Mouse (Mus musculus) CD4-positive, CD25-positive, alpha-beta regulatory T cell, adult 4 months (primary cell): ENCODE data around the gene Crbn. TPM values are rescaled to one million over a fixed set of nuclear protein-coding genes. Genes with fewer than 3 reads are reported as not detected.

ENCODE experiments used
- ATAC-seq: one replicate; pipeline ENCODE4 v1.8.0; 2017
- polyA plus RNA-seq, 2 experiments: library from polyadenylated mRNA; unstranded; fragments of 100-300 nt; shearing (Covaris generic); gene quantifications; one replicate each; pipeline ENCODE4 v1.2.1; 2017

Gene Crbn
- 100 to 1,000 TPM; 192 to 219 TPM for polyA plus RNA-seq

- peak; percentile 96 for ATAC-seq
Observed at GRCm38 (mm10) chr6:106799333-106800226, at the start of gene Crbn. Crbn (minus strand) TSS chr6:106800077.

GRCm38 (mm10) chr6:106840181-106840580, 40.3 kb upstream of the Crbn start:
- ATAC-seq, result no peak

- no peak for ATAC-seq
Observed at GRCm38 (mm10) chr6:106838053-106838452, 38.2 kb upstream of the Crbn start.

GRCm38 (mm10) chr6:106835316-106835715, 35.4 kb upstream of the Crbn start:
- no peak for ATAC-seq

- no peak for ATAC-seq
Observed at GRCm38 (mm10) chr6:106822329-106822728, 22.5 kb upstream of the Crbn start.

GRCm38 (mm10) chr6:106820566-106820965, 20.7 kb upstream of the Crbn start:
- ATAC-seq, result no peak

- ATAC-seq, result no peak
Observed at GRCm38 (mm10) chr6:106819906-106820305, 20.0 kb upstream of the Crbn start.

GRCm38 (mm10) chr6:106819246-106819645, 19.4 kb upstream of the Crbn start:
- ATAC-seq, result no peak

- no peak for ATAC-seq
Observed at GRCm38 (mm10) chr6:106810686-106811085, 10.8 kb upstream of the Crbn start.

GRCm38 (mm10) chr6:106809161-106809560, 9.3 kb upstream of the Crbn start:
- ATAC-seq, result no peak

- no peak for ATAC-seq
Observed at GRCm38 (mm10) chr6:106804904-106805303, 5.0 kb upstream of the Crbn start.

GRCm38 (mm10) chr6:106800227-106800557, 315 bp upstream of the Crbn start:
- peak; percentile 2 for ATAC-seq

GRCm38 (mm10) chr6:106794094-106794814, 5.6 kb downstream of the Crbn start:
- ATAC-seq, result peak; percentile 53

GRCm38 (mm10) chr6:106793621-106794020, 6.3 kb downstream of the Crbn start:
- ATAC-seq, result peak; percentile 7

- peak; percentile 62 for ATAC-seq
Observed at GRCm38 (mm10) chr6:106793088-106793487, 6.8 kb downstream of the Crbn start.

GRCm38 (mm10) chr6:106792486-106792885, 7.4 kb downstream of the Crbn start:
- no peak for ATAC-seq

- ATAC-seq, result peak; percentile 40
Observed at GRCm38 (mm10) chr6:106791429-106791828, 8.4 kb downstream of the Crbn start.

- ATAC-seq, result peak; percentile 59
Observed at GRCm38 (mm10) chr6:106787138-106787537, 12.7 kb downstream of the Crbn start.

- no peak for ATAC-seq
Observed at GRCm38 (mm10) chr6:106770046-106770445, 29.8 kb downstream of the Crbn start.

GRCm38 (mm10) chr6:106769290-106769866, 30.5 kb downstream of the Crbn start:
- ATAC-seq, result peak; percentile 33

- peak; percentile 98 for ATAC-seq
Observed at GRCm38 (mm10) chr6:106768640-106769289, 31.1 kb downstream of the Crbn start, which contains the start of gene Trnt1. Trnt1 (plus strand) TSS chr6:106769120.

- no peak for ATAC-seq
Observed at GRCm38 (mm10) chr6:106766774-106767173, 33.1 kb downstream of the Crbn start.

- no peak for ATAC-seq
Observed at GRCm38 (mm10) chr6:106765892-106766291, 34.0 kb downstream of the Crbn start.
